Mouse (Mus musculus) testis, adult 2 months (tissue): ENCODE measurements at regions not wholly inside any gene's neighbourhood (a gene's known extent, or its start where the extent isn't known, plus 50 kb on each side); places are given as distances from the start of the nearest gene placed in this dataset.

Source experiments
- H3K27ac ChIP-seq: fragments of 200-500 bp; 2 replicates; pipeline ENCODE4 v1.5.1; 2012; ENCODE audit warnings: low read depth, low read length; ENCODE audit not compliant: control insufficient read depth, insufficient read depth
- H3K27me3 ChIP-seq: fragments of 200-500 bp; 2 replicates; pipeline ENCODE4 v1.6.1; 2012; ENCODE audit warnings: mild to moderate bottlenecking, low read length, moderate library complexity; ENCODE audit not compliant: control insufficient read depth, insufficient read depth
- H3K36me3 ChIP-seq: fragments of 200-500 bp; 2 replicates; pipeline ENCODE4 v1.6.1; 2012; ENCODE audit warnings: mild to moderate bottlenecking, low read length; ENCODE audit not compliant: control insufficient read depth, insufficient read depth
- H3K4me1 ChIP-seq: fragments of 200-500 bp; 2 replicates; pipeline ENCODE4 v1.6.1; 2012; ENCODE audit warnings: low read length; ENCODE audit not compliant: control insufficient read depth, insufficient read depth
- H3K4me3 ChIP-seq: fragments of 200-500 bp; 2 replicates; pipeline ENCODE4 v1.5.1; 2012; ENCODE audit warnings: low read depth, mild to moderate bottlenecking, low read length, moderate library complexity, mixed read lengths; ENCODE audit not compliant: control insufficient read depth
- CTCF ChIP-seq: fragments of 200-500 bp; IDR thresholded peaks from 2 replicates; pipeline ENCODE4 v1.5.1; 2012; ENCODE audit warnings: low read depth, mild to moderate bottlenecking, inconsistent platforms, low read length, moderate library complexity; ENCODE audit not compliant: control insufficient read depth, insufficient read depth, insufficient replicate concordance
- POLR2A ChIP-seq: fragments of 200-500 bp; IDR thresholded peaks from 2 replicates; pipeline ENCODE4 v1.6.1; 2012; ENCODE audit warnings: low read depth, mild to moderate bottlenecking, inconsistent platforms, low read length, moderate library complexity; ENCODE audit not compliant: control insufficient read depth

DNA sequence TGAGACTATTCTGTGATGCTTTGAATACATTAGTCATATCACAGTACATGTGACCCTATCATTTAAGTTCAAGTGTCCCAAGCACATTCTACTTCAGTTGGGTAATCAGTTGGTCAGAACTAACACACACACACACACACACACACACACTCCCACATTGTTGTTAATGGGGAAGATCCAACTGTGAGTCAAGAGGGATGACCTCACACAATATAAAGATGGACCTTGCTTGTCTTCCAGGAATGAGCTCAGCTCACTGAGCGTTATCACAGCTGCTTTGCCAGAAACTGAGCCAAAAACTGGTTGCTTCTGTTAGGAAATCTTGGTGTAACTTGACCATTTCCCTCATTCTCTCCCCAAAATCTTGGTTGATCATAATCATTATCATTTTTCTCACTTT lies 152.4 kb upstream of the Cdyl start:
- H3K36me3 ChIP-seq, result no peaks in the 10 kb centered on the region
- H3K4me3 ChIP-seq, result no peak overlapping the region
- no peak overlapping the region for H3K27ac ChIP-seq
- H3K27me3 ChIP-seq, result no peaks in the 10 kb centered on the region
- no peaks in the 10 kb centered on the region; the same call in 1 of the 2 replicates for H3K4me1 ChIP-seq
- TF ChIP-seq POLR2A, result no peak
- TF ChIP-seq CTCF, result no peak

DNA sequence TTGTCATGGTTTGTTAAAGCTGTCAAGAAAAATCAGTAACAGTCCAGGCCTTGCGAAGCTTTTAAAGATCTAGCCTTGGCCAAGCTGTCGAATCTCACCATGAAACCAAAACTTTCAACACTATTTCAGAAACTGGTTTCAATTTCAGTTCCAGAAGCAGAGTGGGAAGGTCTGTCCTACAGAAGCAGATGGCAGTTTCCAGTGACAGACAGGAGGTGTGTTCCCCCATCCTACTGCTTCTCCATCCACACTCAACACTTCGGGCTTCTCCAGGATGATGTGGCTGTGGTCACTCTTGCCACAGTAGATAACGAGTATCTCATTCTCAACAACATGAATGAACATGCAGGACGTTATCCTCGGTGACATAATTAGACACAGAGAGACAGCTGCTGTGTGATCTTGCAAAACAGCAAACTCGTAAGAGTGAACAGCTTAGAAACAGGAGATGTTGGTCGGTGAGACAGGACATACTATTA lies 147.6 kb upstream of the Cdyl start:
- TF ChIP-seq CTCF (no peak), POLR2A (no peak)
- Histone ChIP-seq H3K36me3 (no peaks in the 10 kb centered on the region), H3K4me1 (no peaks in the 10 kb centered on the region), H3K27me3 (no peaks in the 10 kb centered on the region), H3K27ac (no peak overlapping the region), H3K4me3 (no peak overlapping the region)

DNA sequence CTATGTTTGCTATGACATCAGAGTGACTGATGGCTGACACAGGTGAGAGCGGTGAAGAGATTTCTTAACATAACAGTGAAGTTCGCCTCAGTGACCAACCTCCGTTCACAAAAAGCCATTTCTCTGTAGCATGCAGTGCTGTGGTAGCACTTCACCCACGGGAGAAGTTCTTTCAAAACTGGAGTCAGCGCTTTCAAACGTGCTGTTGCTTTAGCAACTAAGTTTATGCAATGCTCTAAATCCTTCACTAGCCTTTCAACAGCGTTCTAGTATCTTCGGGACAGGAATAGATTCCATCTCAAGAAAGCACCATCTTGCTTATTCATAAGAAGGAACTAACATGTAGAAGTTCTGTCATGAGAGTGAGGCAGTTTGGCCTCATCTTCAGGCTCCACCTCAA lies 146.5 kb upstream of the Cdyl start:
- H3K27me3 ChIP-seq, result no peaks in the 10 kb centered on the region
- H3K4me3 ChIP-seq, result no peak overlapping the region
- H3K27ac ChIP-seq, result no peak overlapping the region
- H3K4me1 ChIP-seq, result no peaks in the 10 kb centered on the region
- TF ChIP-seq POLR2A (no peak), CTCF (no peak)
- no peaks in the 10 kb centered on the region for H3K36me3 ChIP-seq

DNA sequence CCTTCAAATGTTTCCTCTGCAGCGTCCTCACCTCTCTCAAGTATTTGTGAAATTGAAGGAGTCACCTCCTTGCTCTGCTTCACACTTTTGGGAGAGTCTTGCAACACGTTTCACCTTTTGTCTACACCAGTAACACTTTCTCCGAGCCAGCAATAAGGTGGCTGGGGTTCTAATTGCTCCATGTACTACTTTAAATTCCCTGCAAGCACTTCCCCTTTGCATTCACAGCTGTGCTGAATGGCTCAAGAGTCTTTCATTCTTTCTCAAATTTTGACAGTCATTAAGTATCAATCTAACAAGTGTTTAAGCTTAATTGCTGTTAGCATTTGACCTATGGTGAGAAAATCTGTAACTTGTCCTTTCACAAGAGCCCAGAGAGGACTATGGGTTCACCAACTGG lies 144.3 kb upstream of the Cdyl start:
- H3K27me3 ChIP-seq, result no peaks in the 10 kb centered on the region
- H3K4me3 ChIP-seq, result no peak overlapping the region
- H3K36me3 ChIP-seq, result no peaks in the 10 kb centered on the region
- H3K4me1 ChIP-seq, result no peaks in the 10 kb centered on the region
- no peak overlapping the region for H3K27ac ChIP-seq
- TF ChIP-seq POLR2A (no peak), CTCF (no peak)

DNA sequence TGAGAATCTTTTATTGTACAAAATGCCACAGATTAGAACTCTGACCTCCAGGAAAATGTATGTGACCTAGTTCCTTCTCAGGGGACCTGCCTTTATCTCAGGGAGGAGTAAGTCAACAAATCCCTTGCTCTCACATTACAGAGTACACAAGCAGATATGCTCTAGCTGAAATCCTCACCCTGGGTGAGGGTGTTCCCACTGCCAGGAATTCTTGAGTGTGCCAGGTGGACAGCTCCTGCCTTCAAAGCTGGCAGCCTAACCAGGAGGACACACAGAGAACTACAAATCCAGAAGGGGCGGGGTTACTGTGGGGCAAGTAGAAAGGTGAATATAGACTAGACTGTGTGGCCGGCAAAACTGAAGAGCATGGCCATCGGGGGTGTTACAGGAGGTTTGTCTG lies 141.9 kb upstream of the Cdyl start:
- H3K27me3 ChIP-seq, result no peaks in the 10 kb centered on the region
- no peak for TF ChIP-seq POLR2A
- no peak for TF ChIP-seq CTCF
- H3K27ac ChIP-seq, result no peak overlapping the region
- H3K4me1 ChIP-seq, result no peaks in the 10 kb centered on the region
- H3K36me3 ChIP-seq, result no peaks in the 10 kb centered on the region
- no peak overlapping the region for H3K4me3 ChIP-seq

DNA sequence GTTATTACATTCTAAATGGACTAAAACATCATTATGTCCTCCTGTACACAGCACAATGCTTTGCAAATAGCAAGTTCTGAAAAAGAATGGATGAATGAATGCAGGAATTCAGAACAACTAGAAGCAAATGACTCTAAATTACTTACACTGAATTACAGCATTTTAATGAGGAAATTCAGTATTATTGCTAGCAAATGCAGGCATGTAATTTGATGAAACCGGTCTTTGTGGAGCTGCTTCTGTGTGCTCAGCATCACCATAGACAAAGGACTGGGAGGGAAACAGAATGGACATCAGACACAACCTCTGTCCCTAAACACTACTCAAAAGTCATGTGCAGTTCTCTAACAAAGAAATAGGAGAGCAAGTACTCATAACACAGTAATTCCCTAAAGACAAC lies 137.4 kb upstream of the Cdyl start:
- Histone ChIP-seq H3K27ac (no peak overlapping the region), H3K4me3 (no peak overlapping the region), H3K27me3 (no peaks in the 10 kb centered on the region), H3K36me3 (no peaks in the 10 kb centered on the region), H3K4me1 (no peaks in the 10 kb centered on the region)
- TF ChIP-seq CTCF (no peak), POLR2A (no peak)

DNA sequence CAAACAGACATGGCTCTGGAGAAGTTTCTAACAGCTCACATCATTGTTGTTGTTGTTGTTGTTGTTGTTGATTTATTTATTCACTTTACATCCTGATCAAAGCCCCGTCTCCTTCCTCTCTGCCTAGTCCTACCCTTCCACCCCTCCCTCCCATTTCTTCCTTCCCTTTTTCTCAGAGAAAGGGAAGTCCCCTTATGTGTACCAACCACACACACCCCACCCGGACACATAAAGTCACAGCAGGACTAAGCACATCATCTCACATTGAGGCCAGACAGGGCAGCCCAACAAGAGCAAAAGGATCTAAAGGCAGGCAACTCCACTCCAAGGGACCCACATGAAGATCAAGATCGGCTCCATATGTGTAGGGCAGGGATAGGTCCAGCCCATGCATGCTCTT lies 130.1 kb upstream of the Cdyl start:
- Histone ChIP-seq H3K27ac (no peak overlapping the region), H3K4me1 (no peaks in the 10 kb centered on the region), H3K27me3 (no peaks in the 10 kb centered on the region), H3K4me3 (no peak overlapping the region), H3K36me3 (no peaks in the 10 kb centered on the region)
- no peak for TF ChIP-seq POLR2A
- TF ChIP-seq CTCF, result no peak

DNA sequence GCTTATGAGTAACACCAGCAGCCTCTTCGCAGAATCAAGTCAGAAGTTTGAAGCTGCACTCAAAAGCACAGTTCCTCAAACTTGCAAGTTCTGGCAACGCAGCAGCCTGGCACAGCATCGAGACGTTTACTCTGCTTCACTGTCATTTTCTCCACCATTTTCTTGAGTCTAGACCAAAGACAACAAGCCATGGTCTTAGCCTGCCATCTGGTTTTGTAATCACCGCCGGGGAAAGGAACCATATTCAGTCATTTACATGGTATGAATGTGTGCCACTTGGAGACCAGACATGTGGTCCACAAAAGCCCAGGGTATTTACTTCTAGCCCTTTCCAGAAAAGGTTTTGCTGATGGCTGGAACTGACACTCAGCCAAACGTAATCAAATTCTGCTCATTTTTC lies 122.5 kb upstream of the Cdyl start:
- H3K4me1 ChIP-seq, result no peaks in the 10 kb centered on the region
- H3K4me3 ChIP-seq, result no peak overlapping the region
- H3K27ac ChIP-seq, result no peak overlapping the region
- H3K36me3 ChIP-seq, result no peaks in the 10 kb centered on the region
- no peaks in the 10 kb centered on the region for H3K27me3 ChIP-seq
- TF ChIP-seq CTCF (no peak), POLR2A (no peak)
